Mouse (Mus musculus) CD4-positive, CD25-positive, alpha-beta regulatory T cell, adult 2 months (primary cell): ENCODE results near the gene Amer3.
A peak's percentile ranks its signal among the peaks of the same experiment; 100 is the strongest.
"Not testable (repeated sequence)": the region's sequence is repeated elsewhere in the genome, so short reads cannot be mapped to it uniquely, and the experiment has no call there.

Experiments used
- DNase-seq: peaks from one replicate; pipeline ENCODE4 v3.0.0-alpha.2; 2012; ENCODE audit warnings: low read depth, low spot score

Gene Amer3

GRCm38 (mm10) chr1:34601323-34602047, 22.0 kb downstream of the Amer3 start:
- no peak for DNase-seq

- DNase-seq: peak; percentile 88
These were observed 22.9 kb downstream of the Amer3 start for GRCm38 (mm10) chr1:34602363-34602762.

- DNase-seq: no peak
These were observed 34.3 kb downstream of the Amer3 start for GRCm38 (mm10) chr1:34613801-34614200.

- DNase-seq: not testable (repeated sequence)
These were observed 40.7 kb downstream of the Amer3 start for GRCm38 (mm10) chr1:34620116-34620515.

GRCm38 (mm10) chr1:34620761-34621160, 41.3 kb downstream of the Amer3 start:
- DNase-seq: not testable (repeated sequence)

GRCm38 (mm10) chr1:34635711-34636110, 56.3 kb downstream of the Amer3 start:
- no peak for DNase-seq
